Mouse (Mus musculus) hindbrain, embryonic 11.5 days (tissue): ENCODE results near the gene Ifna15. TPM values are rescaled to one million over a fixed set of nuclear protein-coding genes. Genes with fewer than 3 reads are reported as not detected.

ENCODE experiments used
- ATAC-seq: fragments of 200-750 bp; cut with Nextera tagmentation; 2 replicates; pipeline ENCODE4 v1.8.0; 2017; ENCODE audit warnings: mild to moderate bottlenecking, moderate TSS enrichment, moderate library complexity; ENCODE audit not compliant: low FRiP score
- DNase-seq: peaks from one replicate; pipeline ENCODE4 v3.0.0-alpha.2; 2015; ENCODE audit warnings: low spot score
- H3K27ac ChIP-seq: fragments of 300-500 bp; sonication (generic); 2 replicates; pipeline ENCODE4 v1.5.1; 2014; ENCODE audit warnings: mild to moderate bottlenecking, low read depth, low read length
- H3K27me3 ChIP-seq: fragments of 300-500 bp; sonication (generic); 2 replicates; pipeline ENCODE4 v1.6.1; 2014; ENCODE audit warnings: mild to moderate bottlenecking, low read length, moderate library complexity, mixed read lengths; ENCODE audit not compliant: control insufficient read depth, insufficient read depth
- H3K36me3 ChIP-seq: fragments of 300-500 bp; sonication (generic); 2 replicates; pipeline ENCODE4 v1.6.1; 2014; ENCODE audit warnings: mild to moderate bottlenecking, low read length, moderate library complexity, mixed read lengths; ENCODE audit not compliant: control insufficient read depth, insufficient read depth
- H3K4me1 ChIP-seq: fragments of 300-500 bp; sonication (generic); replicated peaks from 2 replicates; pipeline ENCODE4 v1.6.1; 2014; ENCODE audit warnings: low read length, mixed read lengths; ENCODE audit not compliant: control insufficient read depth, insufficient read depth
- H3K4me2 ChIP-seq: fragments of 300-500 bp; sonication (generic); replicated peaks from 2 replicates; pipeline ENCODE4 v1.6.1; 2014; ENCODE audit warnings: mild to moderate bottlenecking, low read depth, low read length
- H3K4me3 ChIP-seq: fragments of 300-500 bp; sonication (generic); 2 replicates; pipeline ENCODE4 v1.5.1; 2014; ENCODE audit warnings: low read depth, low read length
- H3K9ac ChIP-seq: fragments of 300-500 bp; sonication (generic); 2 replicates; pipeline ENCODE4 v1.6.1; 2014; ENCODE audit warnings: low read depth, low read length
- H3K9me3 ChIP-seq: fragments of 300-500 bp; sonication (generic); 2 replicates; pipeline ENCODE4 v1.6.1; 2016; ENCODE audit warnings: low read length; ENCODE audit not compliant: control insufficient read depth
- WGBS: fragments of 180-500 bp; shearing (Covaris S2); extraction: QIAGEN DNeasy Blood & Tissue Kit; methylation state at CpG from one replicate; pipeline ENCODE4 v1.1.7; 2014; 5-methylcytosine and 5-hydroxymethylcytosine counted together
- polyA plus RNA-seq: library from polyadenylated mRNA; unstranded; fragments of >200 nt; fragmentation: Nextera tagmentation; extraction: Ambion mirVana; gene quantifications from 2 replicates; pipeline ENCODE4 v1.2.1, GENCODE M21; 2014

Gene Ifna15
- polyA plus RNA-seq, 1 experiment from 2014 or later, result not detected

DNA sequence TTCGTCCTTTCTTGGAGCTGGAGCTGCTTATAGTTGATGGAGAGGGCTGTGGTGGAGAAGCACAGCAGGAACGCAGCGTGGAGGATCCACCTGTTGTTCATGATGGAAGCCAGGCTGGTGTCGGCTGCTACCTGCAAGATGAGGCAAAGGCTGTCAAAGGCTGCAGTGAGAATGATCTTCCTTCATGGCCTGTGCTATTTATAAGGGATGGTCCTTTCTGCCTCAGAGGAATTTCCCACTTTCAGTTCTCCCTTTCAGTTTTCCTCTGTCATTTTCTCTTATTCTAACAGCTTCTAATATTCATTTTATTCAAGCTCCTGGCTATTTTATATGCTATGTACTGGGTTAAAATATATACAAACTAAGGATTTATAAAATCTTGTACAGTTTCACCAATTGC is 35.4 kb downstream of the Ifna15 start, which contains the start of gene Ifnb1:
TSS of gene Ifnb1 (minus strand) at position 101 of the 400 bp plus-strand sequence.
- H3K27ac ChIP-seq, result no peak within 1 kb of the TSS
- H3K4me1 ChIP-seq, result no peaks in the 10 kb centered on the region
- H3K9ac ChIP-seq, result no peak within 1 kb of the TSS
- ATAC-seq (no peak), DNase-seq (no peak)
- H3K36me3 ChIP-seq, result no peaks in the 10 kb centered on the region
- H3K27me3 ChIP-seq, result no peaks in the 10 kb centered on the region
- H3K4me2 ChIP-seq, result no peak within 1 kb of the TSS
- no peak within 1 kb of the TSS for H3K4me3 ChIP-seq
- H3K9me3 ChIP-seq, result no peaks in the 10 kb centered on the region
- 91% methylated on average over 4 of the region's 4 CpGs for WGBS

DNA sequence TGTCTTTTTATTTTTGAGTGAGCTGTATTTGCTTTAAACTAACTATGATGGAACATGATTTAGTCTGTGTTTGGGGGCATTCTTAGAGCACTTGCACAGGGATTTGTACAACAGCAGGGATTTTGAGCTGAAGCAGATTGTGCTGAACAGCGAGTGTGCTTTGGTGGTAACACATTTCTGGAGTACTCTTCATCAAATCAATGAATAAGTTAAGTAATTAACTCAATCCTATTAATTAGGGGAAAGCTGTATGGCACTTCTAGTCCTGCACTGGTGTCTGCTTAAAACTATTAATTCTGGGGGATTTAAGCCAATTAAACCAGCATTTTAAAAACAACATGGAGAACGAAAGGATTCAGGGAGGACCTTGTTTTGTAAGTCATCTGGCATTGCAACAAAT is 40.1 kb downstream of the Ifna15 start:
- 87% methylated on average over 2 of the region's 2 CpGs for WGBS
- Histone ChIP-seq H3K4me2 (no peak overlapping the region), H3K9me3 (no peaks in the 10 kb centered on the region), H3K27ac (no peak overlapping the region), H3K4me1 (no peaks in the 10 kb centered on the region), H3K36me3 (no peaks in the 10 kb centered on the region), H3K4me3 (no peak overlapping the region), H3K27me3 (no peaks in the 10 kb centered on the region), H3K9ac (no peak overlapping the region)
- DNase-seq (no peak), ATAC-seq (no peak)

DNA sequence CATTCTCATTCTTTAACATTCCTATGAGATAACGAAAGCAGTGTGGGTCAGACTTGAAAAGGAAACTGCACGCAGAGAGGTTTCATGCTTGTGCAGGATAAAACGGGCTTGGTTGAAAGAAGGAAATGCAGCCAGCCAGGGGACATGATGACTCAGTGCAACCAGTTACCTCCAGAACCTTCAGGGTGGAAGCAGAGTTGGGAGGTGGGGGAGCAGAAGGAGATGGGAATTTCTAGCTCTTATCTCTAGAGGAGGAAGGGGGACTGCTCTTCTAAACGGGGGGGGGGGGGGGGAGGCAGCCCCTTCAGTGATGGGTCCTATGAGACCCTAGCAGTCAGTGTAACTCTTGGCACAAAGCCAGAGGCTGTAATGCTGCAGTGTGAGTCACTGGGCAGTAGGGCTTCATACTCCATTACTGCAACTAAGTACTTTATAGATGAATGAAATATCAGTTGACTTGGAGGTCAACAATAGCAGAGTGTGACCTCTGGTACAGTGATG is 42.3 kb downstream of the Ifna15 start:
- Histone ChIP-seq H3K9ac (no peak overlapping the region), H3K4me1 (no peaks in the 10 kb centered on the region), H3K4me3 (no peak overlapping the region), H3K27me3 (no peaks in the 10 kb centered on the region), H3K4me2 (no peak overlapping the region), H3K27ac (no peak overlapping the region), H3K36me3 (no peaks in the 10 kb centered on the region), H3K9me3 (no peaks in the 10 kb centered on the region)
- no peak for DNase-seq
- WGBS, result 67% methylated on average over 3 of the region's 4 CpGs
- ATAC-seq, result 0 out of 2 replicates have a peak, but pooled peaks have one; percentile 17

DNA sequence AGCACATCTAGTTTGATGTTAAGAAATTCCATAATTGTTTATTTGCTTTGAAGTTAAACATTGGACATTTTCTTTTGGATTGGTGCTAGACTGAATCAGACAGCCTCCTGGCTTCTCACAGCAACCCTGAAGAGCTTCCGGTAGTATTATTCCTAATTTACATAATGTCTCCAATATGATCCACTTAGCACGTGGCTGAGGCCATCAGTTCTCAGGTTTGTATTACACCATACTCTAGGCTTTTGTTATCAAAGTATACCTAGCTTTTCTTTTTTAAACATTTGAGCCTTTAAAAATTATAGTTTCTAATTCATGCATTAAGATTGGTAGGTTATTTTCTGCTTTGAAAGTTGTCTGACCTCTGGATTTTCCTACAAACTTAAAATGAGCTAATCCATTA is 42.8 kb downstream of the Ifna15 start:
- Histone ChIP-seq H3K27ac (no peak overlapping the region), H3K4me1 (no peaks in the 10 kb centered on the region), H3K36me3 (no peaks in the 10 kb centered on the region), H3K4me2 (no peak overlapping the region), H3K9ac (no peak overlapping the region), H3K9me3 (no peaks in the 10 kb centered on the region), H3K4me3 (no peak overlapping the region), H3K27me3 (no peaks in the 10 kb centered on the region)
- ATAC-seq (no peak), DNase-seq (no peak)
- 79% methylated on average over 2 of the region's 2 CpGs for WGBS

DNA sequence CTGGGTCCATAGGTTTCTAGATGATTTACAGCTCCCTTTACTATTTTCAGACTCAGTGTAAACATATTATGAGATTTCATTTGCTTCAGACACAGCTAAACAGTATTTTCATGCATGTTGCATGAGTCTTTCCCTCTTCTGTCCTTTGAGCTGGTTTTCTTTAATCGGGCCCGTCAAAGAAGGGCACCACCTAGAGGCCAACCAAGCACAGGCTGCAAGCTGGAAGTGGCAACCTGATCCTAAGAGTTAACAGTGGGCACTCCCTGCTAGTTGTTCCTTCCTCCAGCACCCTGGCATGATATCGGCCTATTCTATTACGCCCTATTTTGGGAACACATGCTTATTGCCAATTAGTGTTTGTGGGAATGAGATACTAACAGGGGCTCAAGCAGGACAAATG is 43.6 kb downstream of the Ifna15 start:
- no peaks in the 10 kb centered on the region for H3K27me3 ChIP-seq
- WGBS, result 40% methylated on average over 4 of the region's 4 CpGs
- H3K36me3 ChIP-seq, result no peaks in the 10 kb centered on the region
- no peak overlapping the region for H3K4me3 ChIP-seq
- DNase-seq, result peak; percentile 53
- no peak overlapping the region for H3K9ac ChIP-seq
- ATAC-seq, result no peak; the same call in 1 of the 2 replicates
- H3K4me1 ChIP-seq, result no peaks in the 10 kb centered on the region
- H3K27ac ChIP-seq, result no peak overlapping the region
- no peak overlapping the region for H3K4me2 ChIP-seq
- H3K9me3 ChIP-seq, result no peaks in the 10 kb centered on the region

DNA sequence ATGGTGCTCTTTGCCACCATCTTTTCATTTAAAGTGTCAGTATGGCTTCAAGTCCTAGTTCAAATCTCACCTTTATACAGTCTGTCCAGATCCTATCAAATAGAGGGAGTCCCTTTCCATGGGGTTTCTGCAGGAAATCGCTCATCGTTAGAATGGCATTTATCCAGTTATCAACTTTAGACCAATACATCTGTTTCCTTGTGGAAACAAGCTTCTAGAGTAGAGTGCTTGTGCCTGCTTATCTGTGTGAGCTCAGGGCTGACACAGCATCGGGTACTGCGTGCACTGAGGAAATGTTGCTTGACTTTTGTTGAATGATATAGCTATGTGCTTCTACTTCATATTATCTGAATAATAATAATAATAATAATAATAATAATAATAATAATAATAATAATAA is 44.3 kb downstream of the Ifna15 start:
- over 99% methylated on average over 4 of the region's 4 CpGs for whole genome bisulfite sequencing
- no peak overlapping the region for H3K4me3 ChIP-seq

More for the DNA sequence above, 44.3 kb downstream of the Ifna15 start:
- Histone ChIP-seq H3K4me1 (no peaks in the 10 kb centered on the region), H3K27me3 (no peaks in the 10 kb centered on the region), H3K4me2 (no peak overlapping the region), H3K9ac (no peak overlapping the region), H3K9me3 (no peaks in the 10 kb centered on the region), H3K36me3 (no peaks in the 10 kb centered on the region), H3K27ac (no peak overlapping the region)
- no peak for ATAC-seq
- no peak for DNase-seq

Other genes with a start within 250 kb of the Ifna15 start
- 4.5 and 4.8 TPM in 2 replicates for gene Hacd4, start 119.3 kb downstream of the Ifna15 start, polyA plus RNA-seq
- not detected in 2 replicates for gene Ifnb1, start 35.5 kb downstream of the Ifna15 start, polyA plus RNA-seq
- gene Ifna14, start 13.6 kb upstream of the Ifna15 start, polyA plus RNA-seq, result not detected in 2 replicates
- gene Ifna9, start 34.1 kb upstream of the Ifna15 start, polyA plus RNA-seq, result not detected in 2 replicates
- gene Ifna12, start 45.1 kb upstream of the Ifna15 start, polyA plus RNA-seq, result not detected in 2 replicates
- gene C87499, start 76.2 kb upstream of the Ifna15 start, polyA plus RNA-seq, result not detected in 2 replicates
- gene Ifna13, start 86.2 kb upstream of the Ifna15 start, polyA plus RNA-seq, result not detected in 2 replicates
- gene Ifna16, start 118.7 kb upstream of the Ifna15 start, polyA plus RNA-seq, result not detected in 2 replicates
- not detected in 2 replicates for gene Ifna2, start 125.7 kb upstream of the Ifna15 start, polyA plus RNA-seq
- not detected in 2 replicates for gene Ifnab, start 133.1 kb upstream of the Ifna15 start, polyA plus RNA-seq
- gene Gm26566, start 163.6 kb upstream of the Ifna15 start, polyA plus RNA-seq, result 0.77 and 1.2 TPM in 2 replicates
- 136 and 150 TPM in 2 replicates for gene Klhl9, start 164.2 kb upstream of the Ifna15 start, polyA plus RNA-seq
- gene Gm13271, start 196.6 kb upstream of the Ifna15 start, polyA plus RNA-seq, result not detected in 2 replicates
- 0.20 and 0.32 TPM in 2 replicates for gene Gm13283, start 201.9 kb upstream of the Ifna15 start, polyA plus RNA-seq
- gene Gm13290, start 215.6 kb upstream of the Ifna15 start, polyA plus RNA-seq, result not detected in 2 replicates
- gene Gm13289, start 218.7 kb upstream of the Ifna15 start, polyA plus RNA-seq, result not detected in 2 replicates
- gene Gm13272, start 221.6 kb upstream of the Ifna15 start, polyA plus RNA-seq, result not detected in 2 replicates
- not detected in 2 replicates for gene Ifnz, start 223.9 kb upstream of the Ifna15 start, polyA plus RNA-seq
- not detected in 2 replicates for gene Gm13276, start 227.5 kb upstream of the Ifna15 start, polyA plus RNA-seq
- gene Gm13277, start 230.4 kb upstream of the Ifna15 start, polyA plus RNA-seq, result not detected in 2 replicates
- gene Gm13278, start 233.3 kb upstream of the Ifna15 start, polyA plus RNA-seq, result not detected in 2 replicates
- gene Gm13275, start 236.2 kb upstream of the Ifna15 start, polyA plus RNA-seq, result not detected in 2 replicates
- gene Gm13279, start 239.2 kb upstream of the Ifna15 start, polyA plus RNA-seq, result not detected in 2 replicates
- gene Gm13285, start 241.4 kb upstream of the Ifna15 start, polyA plus RNA-seq, result 0.40 and 0.82 TPM in 2 replicates
- gene Gm13287, start 245.0 kb upstream of the Ifna15 start, polyA plus RNA-seq, result not detected in 2 replicates
- not detected in 2 replicates for gene Gm13288, start 247.3 kb upstream of the Ifna15 start, polyA plus RNA-seq